Mouse (Mus musculus) testis, postnatal 10 days (tissue): Measurements from ENCODE around the gene Ap1m2.

Source experiments
- DNase-seq: peaks from one replicate; pipeline ENCODE4 v3.0.0; 2021; ENCODE audit warnings: low spot score

Ap1m2 gene

DNA sequence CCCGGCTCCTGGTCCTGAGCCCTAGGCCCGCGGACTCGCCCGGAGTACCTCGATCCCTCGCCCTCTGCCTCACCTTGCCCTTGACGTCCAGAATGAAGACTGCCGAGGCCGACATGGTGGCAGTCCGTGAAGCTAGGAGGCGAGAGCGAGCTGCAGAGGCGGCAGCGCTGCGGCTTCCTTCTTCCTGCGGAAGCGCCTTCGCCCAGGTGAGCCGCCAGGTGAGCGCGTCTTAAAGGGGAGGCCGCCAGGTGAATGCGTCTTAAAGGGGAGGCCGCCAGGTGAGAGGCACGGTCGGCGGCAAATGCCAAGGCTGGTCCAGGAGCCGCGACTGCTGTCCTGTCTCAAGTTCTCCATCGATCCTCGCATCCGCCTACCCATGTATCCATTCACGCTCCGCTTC, at the start of gene Ap1m2:
TSS of gene Ap1m2 (minus strand) at position 204 of the 400 bp plus-strand sequence.
- DNase-seq: no peak

DNA sequence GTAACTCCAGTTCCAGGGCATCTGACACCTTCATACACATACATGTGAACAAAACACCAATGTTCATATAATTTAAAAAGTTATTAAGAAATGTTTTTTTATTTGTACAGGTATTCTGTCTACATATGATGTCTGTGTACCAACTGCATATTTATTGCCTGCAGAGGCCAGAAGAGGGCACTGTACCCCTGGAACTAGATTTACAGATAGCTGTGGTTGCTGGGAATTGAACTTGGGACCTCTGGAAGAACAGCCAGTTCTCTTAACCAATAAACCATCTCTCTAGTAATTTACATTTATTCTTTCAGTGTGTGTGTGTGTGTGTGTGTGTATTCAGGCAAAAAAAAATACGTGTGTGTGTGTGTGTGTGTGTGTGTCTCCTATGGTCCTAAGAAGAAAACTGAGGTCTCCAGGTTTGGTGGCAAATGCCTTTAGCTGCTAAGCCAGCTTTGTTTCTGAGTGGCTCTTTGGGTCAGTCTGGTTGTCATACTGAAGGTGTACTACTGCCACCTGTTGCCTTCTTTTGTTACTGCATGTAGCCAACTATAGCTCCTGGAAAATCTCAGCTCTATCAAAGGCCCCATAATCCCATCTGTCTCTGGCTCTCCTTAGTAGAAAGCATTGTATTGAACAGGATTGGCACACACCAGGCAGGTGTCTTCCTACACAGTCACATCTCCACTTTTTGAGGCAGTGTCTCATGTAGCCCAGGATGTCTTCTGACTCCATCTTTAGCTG, 45.0 kb upstream of the Ap1m2 start:
- DNase-seq: peak; percentile 78

DNA sequence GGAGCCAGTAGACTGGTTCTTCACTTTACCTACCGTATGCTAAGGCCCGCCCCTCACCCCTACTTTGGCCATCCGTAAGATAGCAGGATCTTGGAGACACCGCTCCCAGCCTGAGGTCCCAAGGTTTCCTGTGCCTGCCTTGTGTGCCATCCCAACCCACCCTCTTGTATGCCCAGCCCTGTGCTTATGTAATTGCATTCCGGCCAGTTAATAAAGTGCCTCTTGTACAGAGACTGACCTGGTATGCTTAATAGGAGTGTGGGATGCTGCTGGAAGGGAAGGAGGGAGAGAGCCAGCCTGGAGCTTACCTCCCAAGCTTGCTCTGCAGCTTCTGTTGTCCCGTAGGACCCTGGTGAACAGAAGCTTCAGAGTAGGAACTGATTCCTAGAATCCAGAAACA, 42.7 kb upstream of the Ap1m2 start:
- DNase-seq: no peak

DNA sequence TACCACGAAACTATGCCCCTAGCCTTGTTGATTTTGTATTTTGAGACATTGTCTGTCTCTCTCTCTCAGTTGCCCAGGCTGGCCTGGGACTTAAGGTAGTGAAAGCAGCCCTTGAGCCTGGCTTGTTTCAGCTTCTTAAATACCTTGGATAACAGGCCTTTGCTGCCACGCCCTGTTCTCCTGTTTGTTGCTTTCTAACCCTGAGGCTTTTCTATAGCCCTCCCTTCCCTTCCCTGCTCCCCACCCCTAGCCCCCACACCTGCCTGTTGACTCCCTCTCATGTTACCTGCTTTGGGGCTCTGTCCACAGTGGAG, 41.2 kb upstream of the Ap1m2 start:
- DNase-seq: no peak

DNA sequence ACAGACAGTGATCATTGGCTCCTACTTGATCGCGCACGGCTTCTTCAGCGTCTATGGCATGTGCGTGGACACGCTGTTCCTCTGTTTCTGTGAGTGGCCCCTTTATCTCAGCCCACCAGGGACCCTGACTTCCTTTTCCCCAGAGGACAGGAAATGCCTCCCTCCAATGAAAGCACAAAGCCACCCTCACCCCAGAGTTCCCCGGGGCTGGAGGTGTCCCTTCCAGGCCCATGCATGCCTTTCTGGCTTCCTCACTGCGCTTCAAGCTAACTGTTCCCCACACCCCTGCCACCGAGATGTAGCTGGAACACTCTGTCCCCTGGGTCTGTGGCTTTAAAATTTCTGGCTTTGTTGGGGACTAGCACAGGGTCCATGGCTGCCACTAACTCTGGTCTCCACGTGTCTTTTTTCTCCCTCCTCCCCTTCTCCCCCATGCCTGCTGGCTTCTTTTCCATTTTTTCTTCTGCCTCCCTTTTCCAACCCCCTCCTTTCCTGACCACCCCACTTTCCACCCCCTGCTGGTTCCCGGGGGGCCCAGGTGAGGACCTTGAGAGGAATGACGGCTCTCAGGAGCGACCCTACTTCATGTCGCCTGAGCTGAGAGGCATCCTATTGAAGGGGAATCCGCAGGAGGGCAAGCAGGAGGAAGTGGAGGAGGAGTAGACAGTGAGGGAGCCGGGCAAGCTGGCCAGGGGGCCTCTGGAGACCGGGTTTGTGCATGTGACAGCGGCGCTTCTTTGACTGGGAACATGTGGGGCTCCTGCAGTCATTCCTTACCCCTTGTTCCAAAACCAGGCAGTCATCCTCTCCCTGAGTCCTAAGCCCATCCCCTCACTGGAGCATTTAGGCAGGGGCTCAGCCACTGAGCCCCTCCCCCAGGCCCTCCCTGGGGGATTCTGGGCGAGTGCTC, 40.6 kb upstream of the Ap1m2 start:
- no peak for DNase-seq

DNA sequence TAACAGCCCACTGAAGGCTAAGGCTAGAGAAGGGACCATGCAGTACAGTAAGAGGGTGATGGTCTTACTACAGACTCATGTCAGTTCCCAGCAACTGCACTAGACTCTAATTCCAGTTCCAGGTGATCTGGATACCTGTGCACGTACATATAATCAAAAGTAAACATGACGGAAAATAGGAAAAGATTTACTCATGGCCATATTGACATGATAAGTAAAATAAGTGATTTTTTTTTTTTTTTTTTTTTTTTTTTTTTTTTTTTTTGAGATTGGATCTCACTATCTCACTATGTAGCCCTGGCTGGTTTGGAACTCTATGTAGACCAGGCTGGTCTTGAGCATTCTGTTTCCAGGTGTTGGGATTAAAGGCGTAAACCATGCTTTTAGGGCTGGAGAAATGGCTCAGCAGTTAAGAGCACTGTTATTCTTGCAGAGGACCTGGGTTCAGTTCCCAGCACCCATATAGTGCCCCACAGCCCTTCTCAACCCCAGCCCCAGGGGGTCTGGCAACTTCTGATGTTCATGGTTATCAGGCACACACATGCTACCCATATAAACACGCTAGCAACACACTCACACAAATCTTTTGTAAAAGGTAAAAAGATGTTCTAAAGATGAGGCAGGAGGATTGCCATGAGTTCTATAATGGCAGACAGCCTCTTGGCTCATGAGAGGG, 39.7 kb upstream of the Ap1m2 start:
- no peak for DNase-seq

DNA sequence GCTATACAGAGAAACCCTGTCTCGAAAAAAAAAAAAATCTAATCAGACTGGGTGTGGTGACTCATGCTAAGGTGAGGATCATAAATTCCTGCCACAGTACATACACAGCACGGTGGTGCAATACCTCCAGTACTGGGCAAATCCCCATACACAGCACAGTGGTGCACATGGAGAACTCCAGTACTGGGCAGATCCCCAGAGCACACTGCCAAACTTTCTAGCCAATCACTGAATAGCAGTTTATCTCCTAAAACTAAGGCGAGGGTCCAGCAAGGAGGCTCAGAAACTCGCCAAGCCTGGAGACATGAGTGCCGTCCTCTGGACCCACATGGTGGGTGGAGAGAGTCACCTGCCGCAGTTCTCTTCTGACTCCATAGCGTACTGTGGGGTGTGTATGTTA, 39.0 kb upstream of the Ap1m2 start:
- DNase-seq: no peak

DNA sequence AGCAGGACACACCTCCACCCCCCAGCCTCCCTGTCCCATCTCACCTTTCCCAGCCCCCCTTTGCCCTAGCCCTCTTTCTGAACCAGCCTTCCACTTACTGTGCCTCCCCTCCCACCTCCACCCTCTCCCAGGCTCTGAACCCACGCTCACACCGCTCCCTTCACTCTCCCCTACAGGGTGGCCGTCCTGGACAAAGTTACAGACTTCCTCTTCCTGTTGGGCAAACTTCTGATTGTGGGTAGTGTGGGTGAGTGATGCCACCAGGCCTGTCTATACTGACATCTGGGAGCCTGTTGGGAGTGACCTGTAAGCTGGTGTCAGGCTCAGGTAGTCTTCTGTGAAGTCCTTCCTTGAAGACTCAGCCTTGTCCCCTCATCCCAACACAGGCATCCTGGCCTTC, 36.0 kb upstream of the Ap1m2 start:
- no peak for DNase-seq

DNA sequence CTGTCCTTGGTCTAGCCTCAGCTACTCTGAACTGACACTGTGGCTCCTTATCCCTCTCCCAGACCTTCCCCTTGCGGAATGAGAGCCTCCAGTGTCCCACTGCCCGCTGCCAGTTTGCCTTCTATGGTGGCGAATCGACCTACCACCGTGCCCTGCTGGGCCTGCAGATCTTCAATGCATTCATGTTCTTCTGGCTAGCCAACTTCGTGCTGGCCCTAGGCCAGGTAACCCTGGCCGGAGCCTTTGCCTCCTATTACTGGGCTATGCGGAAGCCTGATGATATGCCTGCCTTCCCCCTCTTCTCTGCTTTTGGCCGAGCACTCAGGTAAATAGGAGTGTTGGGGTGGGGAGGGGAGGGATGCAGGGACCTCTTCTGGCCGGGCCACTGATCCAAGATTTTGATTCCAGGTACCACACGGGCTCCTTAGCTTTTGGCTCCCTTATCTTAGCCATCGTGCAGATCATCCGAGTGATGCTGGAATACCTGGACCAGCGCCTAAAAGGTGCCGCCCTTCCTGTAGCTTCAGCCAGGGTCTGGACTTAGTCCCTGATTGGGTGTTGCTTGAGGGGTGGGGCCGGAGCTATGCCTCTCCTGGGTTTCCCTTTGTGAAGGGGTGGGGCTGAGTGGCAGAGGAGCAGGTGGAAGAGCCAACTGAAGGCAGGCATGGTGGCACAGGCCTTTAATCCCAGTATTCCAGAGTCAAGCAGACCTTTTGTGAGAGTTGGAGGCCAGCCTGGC, 34.7 kb upstream of the Ap1m2 start:
- DNase-seq: no peak

DNA sequence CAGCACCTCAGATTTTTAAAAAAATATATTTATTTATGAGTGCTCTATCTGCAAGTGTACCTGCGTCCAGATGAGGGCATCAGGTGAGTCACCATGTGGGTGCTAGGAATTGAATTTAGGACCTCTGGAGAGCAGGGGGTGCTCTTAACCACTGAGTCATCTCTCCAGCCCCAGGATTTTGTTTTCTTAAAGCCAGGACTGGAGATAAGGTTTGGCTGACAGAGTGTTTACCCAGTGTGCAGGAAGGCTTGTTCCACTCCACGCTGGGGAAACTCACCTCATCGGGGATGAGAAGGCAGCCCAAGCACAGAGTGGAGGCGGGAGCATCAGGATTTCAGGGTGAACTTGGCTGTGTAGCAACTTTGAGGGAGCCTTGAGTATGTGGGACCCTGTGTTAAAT, 28.3 kb upstream of the Ap1m2 start:
- no peak for DNase-seq

DNA sequence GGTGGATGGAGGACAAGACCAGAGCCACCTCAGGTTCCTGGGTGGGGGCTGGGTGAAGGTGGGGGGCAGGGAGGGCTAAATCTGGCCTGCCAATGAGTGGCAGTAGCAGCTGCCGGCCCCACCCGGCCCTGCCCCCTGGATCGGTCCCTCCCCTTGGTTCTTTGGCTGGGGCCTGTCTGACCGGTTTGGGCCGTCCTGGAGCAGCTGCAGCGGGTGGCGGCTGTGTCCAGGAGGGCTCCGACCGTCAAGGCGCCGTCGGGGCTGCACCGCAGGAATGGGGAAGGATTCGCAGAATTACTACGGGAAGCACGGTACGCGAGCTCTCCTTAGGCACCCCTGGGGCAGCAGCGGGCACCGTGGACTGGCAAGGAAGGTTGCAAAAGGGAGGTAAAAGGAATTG, 25.5 kb upstream of the Ap1m2 start:
- peak; percentile 63 for DNase-seq

DNA sequence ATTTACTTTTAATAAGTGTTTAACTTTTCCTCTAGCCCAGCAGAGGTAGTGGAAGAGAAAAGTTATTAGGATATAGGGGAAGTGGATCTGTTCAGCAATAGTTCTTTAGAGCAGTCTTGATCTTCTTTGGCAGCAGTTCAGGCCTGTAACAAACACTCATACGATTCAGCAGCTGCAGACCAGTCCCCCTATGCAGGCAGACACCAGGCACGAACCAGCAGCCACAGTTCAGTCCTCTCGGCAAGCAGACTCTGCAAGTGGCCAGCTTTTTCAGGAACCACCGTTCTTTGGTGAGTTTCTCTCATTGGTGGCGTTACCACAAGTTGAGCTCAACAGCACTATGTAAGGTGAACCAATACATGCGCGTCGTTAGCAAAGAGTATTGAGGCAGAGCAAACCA, 24.4 kb upstream of the Ap1m2 start:
- DNase-seq: no peak

DNA sequence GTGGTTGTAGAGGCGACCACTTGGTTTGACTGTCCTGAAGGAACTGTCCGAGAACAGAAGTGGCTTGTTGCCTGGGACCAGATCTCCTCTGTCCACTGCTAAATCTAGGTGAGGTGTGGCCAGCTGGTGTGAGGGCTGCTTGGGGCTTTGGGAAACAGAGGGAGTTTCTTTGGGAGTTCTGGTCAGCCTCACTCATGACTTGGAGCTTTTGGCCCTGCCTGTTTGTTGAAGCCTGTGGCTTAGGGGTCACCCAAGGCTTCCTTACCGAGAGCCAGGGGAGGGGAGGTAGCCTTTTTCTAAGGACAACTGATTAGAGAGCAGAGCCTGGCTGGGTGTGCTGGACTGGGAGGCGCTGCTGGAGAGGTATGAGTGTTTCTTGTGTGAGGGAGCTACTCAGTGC, 23.3 kb upstream of the Ap1m2 start:
- peak; percentile 63 for DNase-seq

DNA sequence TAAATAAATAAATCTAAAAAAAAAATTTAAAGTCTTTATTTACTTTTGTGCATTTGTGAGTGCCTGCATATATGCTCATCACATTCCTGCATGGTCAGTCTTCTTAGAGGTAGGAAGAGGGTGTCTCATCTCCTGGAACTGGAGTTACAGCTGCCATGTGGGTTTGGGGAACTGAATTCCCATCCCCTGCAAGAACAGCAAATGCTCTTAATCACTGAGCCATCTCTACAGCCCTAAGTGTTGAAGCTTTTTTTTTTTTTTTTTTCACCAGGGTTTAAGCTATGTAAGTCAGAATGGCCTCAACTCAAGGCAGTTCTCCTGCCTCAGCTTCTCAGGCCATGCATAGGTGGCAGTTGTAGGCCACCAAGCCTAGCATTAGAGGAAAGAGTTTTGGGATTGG, 22.6 kb upstream of the Ap1m2 start:
- DNase-seq: no peak

DNA sequence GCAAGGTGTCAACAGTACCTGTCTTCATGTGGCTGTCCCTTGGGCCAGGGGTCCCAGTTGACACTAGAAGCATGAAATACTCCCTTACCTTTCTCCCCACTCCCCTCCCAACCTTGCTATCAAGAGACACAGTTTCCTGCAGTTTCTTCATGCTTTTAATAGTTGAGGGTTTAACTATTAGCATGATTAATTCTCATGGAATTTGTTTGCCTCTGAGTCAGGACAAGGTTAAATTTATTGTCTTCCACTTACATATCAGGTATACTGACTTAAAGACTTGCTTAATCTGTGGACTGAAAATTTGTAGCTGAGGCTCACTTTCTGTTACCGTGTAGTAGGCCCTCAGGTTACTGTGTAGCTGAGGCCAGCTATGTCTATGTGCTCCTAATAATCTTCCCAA, 21.4 kb upstream of the Ap1m2 start:
- no peak for DNase-seq

DNA sequence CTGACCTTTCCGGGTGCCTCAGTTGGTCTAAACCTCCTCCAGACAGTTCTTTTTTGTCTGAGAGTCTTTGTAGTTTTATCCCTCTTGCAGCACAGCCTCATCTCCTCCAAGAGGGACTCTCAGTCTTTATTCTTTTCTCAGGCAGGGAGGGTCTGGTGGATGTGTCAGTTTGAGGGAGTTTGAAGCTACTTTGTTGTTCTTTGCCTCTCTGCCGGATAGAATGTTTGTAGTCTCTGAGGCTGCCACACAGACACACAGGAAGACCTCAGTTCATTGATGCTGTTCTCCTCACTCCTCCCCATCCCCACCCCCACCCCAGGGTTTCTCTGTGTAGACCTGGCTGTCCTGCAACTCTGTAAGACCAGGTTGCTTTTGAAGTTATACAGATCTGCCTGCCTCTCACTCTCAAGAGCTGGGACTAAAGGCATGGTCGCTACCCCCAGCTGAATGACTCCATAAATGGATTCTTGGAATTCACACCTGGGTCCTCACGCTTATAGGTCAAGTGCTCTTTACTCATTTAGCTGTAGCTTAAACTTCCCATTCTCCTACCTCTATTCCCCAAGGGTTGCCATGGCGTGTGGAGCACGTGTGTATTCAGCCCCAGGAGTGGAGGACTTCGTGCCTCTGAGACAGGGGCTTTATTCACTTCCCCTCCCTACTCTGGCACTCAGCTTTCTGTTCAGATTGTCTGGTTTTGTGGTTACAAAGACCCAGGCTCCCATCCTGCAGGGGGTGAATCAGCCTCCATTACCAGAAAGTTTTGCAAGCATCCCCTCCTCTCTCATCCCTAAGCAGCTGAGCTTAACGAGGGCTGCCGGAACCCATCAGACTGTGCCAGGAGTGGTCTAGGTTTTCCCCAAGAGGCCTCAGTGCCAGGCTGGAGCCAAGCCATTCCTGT, 20.3 kb upstream of the Ap1m2 start:
- DNase-seq: peak; percentile 36

DNA sequence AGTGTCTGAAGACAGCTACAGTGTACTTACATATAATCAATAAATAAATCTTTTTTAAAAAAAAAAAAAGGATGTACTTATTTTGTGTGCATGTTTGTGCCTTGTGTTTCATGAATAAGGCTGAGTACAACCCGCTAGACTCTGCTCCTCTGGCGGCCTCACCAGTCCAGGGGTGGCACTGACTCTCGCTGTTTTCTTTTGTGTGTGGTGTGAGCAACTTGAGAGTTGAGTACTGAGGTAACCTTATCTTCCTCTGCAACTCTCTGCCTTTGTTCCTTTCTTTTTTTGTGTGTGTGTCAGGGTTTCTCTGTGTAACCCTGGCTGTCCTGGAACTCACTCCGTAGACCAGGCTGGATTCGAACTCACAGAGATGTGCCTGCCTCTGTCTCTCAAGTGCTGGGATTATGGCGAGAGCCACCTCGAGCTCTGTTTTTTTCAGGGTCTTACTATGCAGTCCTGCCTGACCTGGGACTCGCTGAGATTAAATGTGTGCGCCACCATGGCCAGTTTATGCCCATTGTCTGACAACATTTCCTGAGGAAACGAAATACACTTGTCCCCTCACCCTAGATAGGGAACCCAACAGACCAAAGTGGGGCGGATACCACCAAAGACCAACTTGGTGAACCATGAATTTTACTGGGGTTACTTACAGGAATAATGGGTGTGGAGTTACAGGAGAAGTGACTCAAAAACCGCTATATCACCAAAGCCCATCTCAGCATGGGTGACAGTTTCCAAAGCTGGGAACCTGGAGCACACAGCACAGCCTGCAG, 19.4 kb upstream of the Ap1m2 start:
- no peak for DNase-seq

DNA sequence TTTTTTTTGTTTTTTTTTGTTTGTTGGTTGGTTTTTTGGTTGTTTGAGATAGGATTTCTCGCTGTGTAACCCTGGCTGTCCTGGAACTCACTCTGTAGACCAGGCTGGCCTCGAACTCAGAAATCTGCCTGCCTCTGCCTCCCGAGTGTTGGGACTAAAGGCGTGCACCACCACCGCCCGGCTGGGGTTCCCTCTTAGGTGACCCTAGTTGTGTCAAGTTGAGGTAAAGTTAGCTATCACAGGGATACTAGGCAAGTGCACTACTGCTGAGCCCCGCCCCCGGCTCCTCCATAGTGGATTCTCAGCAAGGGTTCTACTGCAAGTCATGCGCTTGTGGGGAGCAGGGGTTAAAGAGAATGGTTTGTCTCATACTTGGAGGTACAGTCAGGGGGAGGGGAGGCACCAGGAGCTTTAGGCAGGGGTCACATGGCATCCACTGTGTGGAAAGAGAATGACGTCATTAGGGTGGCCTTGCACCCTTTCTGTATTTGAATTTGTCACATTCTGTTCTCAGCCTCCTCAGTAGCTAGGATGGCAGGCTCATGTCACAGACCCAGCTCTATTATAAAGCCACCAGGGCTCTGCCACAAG, 17.7 kb upstream of the Ap1m2 start:
- peak; percentile 65 for DNase-seq

DNA sequence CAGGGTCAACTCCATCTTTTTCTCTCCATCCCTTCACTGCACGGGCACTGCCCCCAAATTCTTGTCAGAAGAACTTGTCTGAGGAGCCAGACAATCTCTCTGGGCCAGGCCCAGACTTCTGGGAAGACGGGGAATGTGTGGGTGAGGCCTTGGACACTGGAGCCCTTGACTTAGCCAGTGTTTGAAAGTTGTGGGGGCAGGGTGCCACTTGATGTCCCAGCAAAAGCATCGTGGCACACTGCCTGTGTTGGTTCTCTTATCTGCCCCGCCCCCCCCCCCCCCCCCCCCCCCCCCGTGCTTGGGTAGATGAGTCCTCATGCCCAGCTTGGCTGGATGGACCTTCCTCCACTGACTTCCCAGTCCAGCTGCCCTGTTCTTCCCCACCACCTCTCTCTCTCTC, 16.9 kb upstream of the Ap1m2 start:
- peak; percentile 78 for DNase-seq

DNA sequence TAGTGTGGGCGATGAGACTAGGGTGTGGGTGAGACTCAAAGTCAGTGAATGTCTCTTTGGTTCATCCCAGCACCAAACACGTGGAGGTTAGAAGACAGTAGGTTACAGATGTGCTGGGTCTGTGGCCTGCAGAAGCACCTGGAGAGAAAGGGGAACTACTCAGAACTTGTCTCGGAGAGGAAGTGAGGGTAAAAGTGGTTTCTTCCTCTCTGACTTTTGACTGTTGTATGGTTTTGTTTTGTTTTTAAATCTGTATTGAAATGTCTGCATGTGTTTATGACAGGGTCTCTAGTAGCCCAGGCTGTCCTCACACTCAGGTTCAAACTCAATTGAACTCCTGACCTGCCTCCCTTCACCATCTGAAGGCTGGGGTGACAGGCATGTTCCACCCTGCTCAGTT, 15.9 kb upstream of the Ap1m2 start:
- no peak for DNase-seq
